Comparison of ENCODE assay signal across 8 mouse cellular contexts in the genomic region with DNA sequence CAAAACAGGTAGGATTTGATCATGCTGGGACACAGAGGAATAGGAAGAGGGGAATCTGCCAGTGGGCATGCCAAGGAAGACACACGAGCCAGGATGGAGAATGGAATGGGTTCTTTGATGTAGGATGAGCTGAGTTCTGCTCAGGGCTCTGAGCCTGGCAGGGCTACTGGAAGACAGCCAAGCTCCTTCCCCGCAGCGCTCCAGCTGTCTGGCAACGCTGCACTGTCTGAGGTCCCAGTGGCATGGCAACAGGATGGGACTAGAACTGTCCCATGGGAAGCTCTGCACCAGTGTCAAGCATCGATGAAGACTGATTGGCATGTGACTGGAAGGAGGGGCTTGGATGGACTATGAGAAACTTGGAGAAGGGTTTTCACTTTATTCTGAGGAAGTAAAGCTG.
A peak's percentile ranks its signal among the peaks of the same experiment; 100 is the strongest.
DNase-seq lines count a peak whose midpoint lies in the region; ATAC-seq lines count a peak whose summit lies in the region.

No protein-coding gene starts in this region.

- DNase-seq in kidney, postnatal 10 days = peak; percentile 15
- peak; percentile 38 to 52 for DNase-seq in cerebellum, postnatal 14 days
- DNase-seq in layer of hippocampus, adult 11-12 months (ENCODE audit: low spot score) = peak; percentile 65
- no peak for DNase-seq in thymus, postnatal 25 days
- no peak for DNase-seq in spleen, adult 18-20 months
- no peak for DNase-seq in liver

- H3K27ac ChIP-seq in kidney, embryonic 14.5 days (ENCODE audit: low read depth, low read length) = no peak overlapping the region
- no peak overlapping the region for H3K27ac ChIP-seq in neural tube, embryonic 14.5 days (ENCODE audit: low read depth, low read length)

- no peak overlapping the region for H3K4me2 ChIP-seq in kidney, embryonic 14.5 days (replicated peaks; ENCODE audit: low read depth, low read length)
- no peak overlapping the region for H3K4me2 ChIP-seq in neural tube, embryonic 14.5 days (ENCODE audit: low read depth, low read length)

- H3K27me3 ChIP-seq in kidney, embryonic 14.5 days (ENCODE audit: control insufficient read depth, insufficient read depth, low read length) = no peaks in the 10 kb centered on the region
- no peaks in the 10 kb centered on the region for H3K27me3 ChIP-seq in neural tube, embryonic 14.5 days (ENCODE audit: control insufficient read depth, insufficient read depth, low read length)

- ATAC-seq in kidney, embryonic 14.5 days (ENCODE audit: low FRiP score, low TSS enrichment) = no peak
- ATAC-seq in neural tube, embryonic 14.5 days (ENCODE audit: low read depth) = peak; percentile 92

- H3K9me3 ChIP-seq in kidney, embryonic 14.5 days (ENCODE audit: control insufficient read depth, low read length) = no peaks in the 10 kb centered on the region
- H3K9me3 ChIP-seq in neural tube, embryonic 14.5 days (ENCODE audit: control insufficient read depth, low read length) = no peaks in the 10 kb centered on the region

- H3K4me1 ChIP-seq in kidney, embryonic 14.5 days (ENCODE audit: control insufficient read depth, insufficient read depth, low read length) = no peaks in the 10 kb centered on the region
- 0 out of 2 replicates have a peak, but pooled peaks cover 4% of the 10 kb centered on the region for H3K4me1 ChIP-seq in neural tube, embryonic 14.5 days (ENCODE audit: control insufficient read depth, insufficient read depth, low read length)

- H3K4me3 ChIP-seq in kidney, embryonic 14.5 days (ENCODE audit: low read length) = no peak overlapping the region
- H3K4me3 ChIP-seq in neural tube, embryonic 14.5 days (ENCODE audit: low read depth, low read length) = no peak overlapping the region

- H3K36me3 ChIP-seq in kidney, embryonic 14.5 days (ENCODE audit: control insufficient read depth, insufficient read depth, low read length) = no peaks in the 10 kb centered on the region
- no peaks in the 10 kb centered on the region for H3K36me3 ChIP-seq in neural tube, embryonic 14.5 days (ENCODE audit: control insufficient read depth, insufficient read depth, low read length)

- H3K9ac ChIP-seq in kidney, embryonic 14.5 days (ENCODE audit: low read depth, low read length) = no peak overlapping the region
- no peak overlapping the region for H3K9ac ChIP-seq in neural tube, embryonic 14.5 days (replicated peaks; ENCODE audit: low read depth, low read length)

- 73% methylated on average over 5 of the region's 5 CpGs for WGBS in kidney, embryonic 14.5 days
- 31% methylated on average over 5 of the region's 5 CpGs for WGBS in neural tube, embryonic 14.5 days

Comparison
In these comparisons a context has a peak if more than half of its experiments do, and no peak if none do; other contexts are left out.
1. DNase-seq: peak in kidney, postnatal 10 days (single experiment), cerebellum, postnatal 14 days (2 of 2) and layer of hippocampus, adult 11-12 months (single experiment); none in thymus, postnatal 25 days (single experiment), spleen, adult 18-20 months (0 of 2) and liver (single experiment).